Comparison of ENCODE assay signal across 11 mouse cellular contexts in the genomic region with DNA sequence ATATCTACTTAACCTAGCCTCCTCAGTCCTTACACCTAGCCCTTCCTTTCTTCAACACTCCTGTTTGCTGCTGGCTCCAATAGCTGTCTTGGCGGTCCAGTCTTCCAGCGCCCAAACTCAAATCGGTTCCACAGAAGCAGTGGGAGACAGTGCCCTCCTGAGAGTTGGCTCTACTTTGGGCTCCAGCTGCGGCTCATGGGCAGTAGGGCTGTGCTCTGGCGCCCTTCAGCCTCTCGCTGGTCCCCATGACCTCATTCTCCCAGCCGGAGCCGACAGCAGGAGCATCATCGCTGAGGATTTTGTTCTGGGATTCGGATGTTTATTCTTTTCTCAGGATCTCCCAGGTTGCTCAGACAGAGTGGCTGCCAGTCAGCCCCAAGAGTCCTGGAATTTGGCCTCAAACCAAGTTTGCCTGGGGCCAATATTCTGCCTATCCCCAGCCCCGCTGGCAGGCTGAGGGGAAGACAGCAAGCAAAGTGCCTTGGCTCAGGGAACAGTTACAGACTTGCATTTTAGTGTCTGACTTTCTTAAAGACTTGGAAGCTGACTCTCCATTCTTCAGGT.
DNase-seq lines count a peak whose midpoint lies in the region; ATAC-seq lines count a peak whose summit lies in the region.
"Had no signal": no experiment of that assay in that cellular context is flagged by ENCODE, and none has a peak within 500 bp of the region (broad histone marks: within the 10 kb centered on the region; RNA-seq: fewer than 3 reads in every experiment).

No protein-coding gene starts in this region.

- H3K27ac ChIP-seq in heart, embryonic 14.5 days (replicated peaks in 1 of 2; ENCODE audit: control insufficient read depth in 1 of 2, insufficient read depth in 1 of 2, low read depth in 2 of 2, low read length in 2 of 2): no peak overlapping the region
- no peak overlapping the region for H3K27ac ChIP-seq in heart, embryonic 12.5 days (ENCODE audit: poor library complexity, severe bottlenecking)
- no peak overlapping the region for H3K27ac ChIP-seq in midbrain, embryonic 14.5 days (replicated peaks; ENCODE audit: low read depth, low read length)
- H3K27ac ChIP-seq in midbrain, embryonic 10.5 days (replicated peaks): no peak overlapping the region
- no peak overlapping the region for H3K27ac ChIP-seq in midbrain, embryonic 16.5 days (ENCODE audit: low read length)
- no peak overlapping the region for H3K27ac ChIP-seq in kidney, embryonic 16.5 days (ENCODE audit: low read length)
- H3K27ac ChIP-seq: embryonic facial prominence, embryonic 15.5 days; heart, adult 2 months had no signal

- WGBS in heart, embryonic 14.5 days: 46% methylated on average over 11 of the region's 11 CpGs
- 47% methylated on average over 11 of the region's 11 CpGs for WGBS in heart, embryonic 12.5 days
- 47% methylated on average over 11 of the region's 11 CpGs for WGBS in midbrain, embryonic 14.5 days
- 66% methylated on average over 11 of the region's 11 CpGs for WGBS in midbrain, embryonic 10.5 days
- 45% methylated on average over 11 of the region's 11 CpGs for WGBS in midbrain, embryonic 16.5 days
- 61% methylated on average over 11 of the region's 11 CpGs for WGBS in kidney, embryonic 16.5 days

- peaks cover 5 to 6% of the 10 kb centered on the region in 2 experiments; a peak in 3 of 4 replicates for H3K4me1 ChIP-seq in heart, embryonic 14.5 days (ENCODE audit: control insufficient read depth in 2 of 2, insufficient read depth in 2 of 2, low read length in 2 of 2)
- no peaks in the 10 kb centered on the region; the same call in 1 of the 2 replicates for H3K4me1 ChIP-seq in heart, embryonic 12.5 days (replicated peaks)
- H3K4me1 ChIP-seq in midbrain, embryonic 14.5 days (ENCODE audit: control insufficient read depth, insufficient read depth, low read length): no peaks in the 10 kb centered on the region
- H3K4me1 ChIP-seq in midbrain, embryonic 10.5 days: peaks cover 27% of the 10 kb centered on the region
- peaks cover 2% of the 10 kb centered on the region; the same call in 1 of the 2 replicates for H3K4me1 ChIP-seq in midbrain, embryonic 16.5 days (ENCODE audit: control insufficient read depth, insufficient read depth, low read length)
- H3K4me1 ChIP-seq in kidney, embryonic 16.5 days (ENCODE audit: insufficient read depth, low read length): no peaks in the 10 kb centered on the region

- peak overlapping the region; percentile 8; the same call in 1 of the 2 replicates for H3K4me2 ChIP-seq in heart, embryonic 14.5 days (ENCODE audit: low read length)
- no peak overlapping the region for H3K4me2 ChIP-seq in heart, embryonic 12.5 days
- H3K4me2 ChIP-seq in midbrain, embryonic 14.5 days (ENCODE audit: low read length): no peak overlapping the region
- 0 out of 2 replicates have a peak overlapping the region, but pooled peaks have one; percentile 2 for H3K4me2 ChIP-seq in midbrain, embryonic 16.5 days (ENCODE audit: low read length)
- H3K4me2 ChIP-seq in kidney, embryonic 16.5 days (replicated peaks; ENCODE audit: low read depth, low read length): no peak overlapping the region
- H3K4me2 ChIP-seq: embryonic facial prominence, embryonic 15.5 days had no signal

- ATAC-seq in heart, embryonic 14.5 days (ENCODE audit: insufficient number of reproducible peaks, insufficient read depth, low FRiP score, low read depth): no peak
- no peak for ATAC-seq in heart, embryonic 12.5 days (ENCODE audit: insufficient number of reproducible peaks, low FRiP score)
- no peak for ATAC-seq in midbrain, embryonic 14.5 days (ENCODE audit: low FRiP score, low TSS enrichment)
- peak; percentile 62 for ATAC-seq in cerebellum, adult (ENCODE audit: insufficient number of reproducible peaks, low FRiP score, low TSS enrichment)
- ATAC-seq in midbrain, embryonic 16.5 days: peak; percentile 67
- ATAC-seq in kidney, embryonic 16.5 days (ENCODE audit: low FRiP score, low TSS enrichment): no peak

- no peaks in the 10 kb centered on the region for H3K27me3 ChIP-seq in heart, embryonic 14.5 days (ENCODE audit: control insufficient read depth, insufficient read depth, low read length)
- H3K27me3 ChIP-seq in heart, embryonic 12.5 days (replicated peaks): peaks cover 13% of the 10 kb centered on the region; the same call in 1 of the 2 replicates
- H3K27me3 ChIP-seq in midbrain, embryonic 14.5 days (ENCODE audit: control insufficient read depth, insufficient read depth, low read length): peaks cover 27% of the 10 kb centered on the region; the same call in 1 of the 2 replicates
- H3K27me3 ChIP-seq in midbrain, embryonic 10.5 days (ENCODE audit: low read depth, poor library complexity, severe bottlenecking): peaks cover 99% of the 10 kb centered on the region
- H3K27me3 ChIP-seq in midbrain, embryonic 16.5 days (ENCODE audit: control insufficient read depth, insufficient read depth, low read depth, low read length): peaks cover 12% of the 10 kb centered on the region
- H3K27me3 ChIP-seq in kidney, embryonic 16.5 days (ENCODE audit: insufficient read depth, low read length): no peaks in the 10 kb centered on the region
- H3K27me3 ChIP-seq: embryonic facial prominence, embryonic 15.5 days had no signal

- DNase-seq in midbrain, embryonic 14.5 days: peak; percentile 65
- DNase-seq in midbrain, embryonic 10.5 days (ENCODE audit: low spot score): no peak
- no peak for DNase-seq in T-cell, adult 2 months (ENCODE audit: low spot score)

- no peaks in the 10 kb centered on the region for H3K9me3 ChIP-seq in heart, embryonic 14.5 days (ENCODE audit: control insufficient read depth, low read length)
- no peaks in the 10 kb centered on the region for H3K9me3 ChIP-seq in heart, embryonic 12.5 days (replicated peaks)
- H3K9me3 ChIP-seq in midbrain, embryonic 14.5 days (ENCODE audit: control insufficient read depth, low read length): no peaks in the 10 kb centered on the region
- H3K9me3 ChIP-seq in midbrain, embryonic 10.5 days (replicated peaks): no peaks in the 10 kb centered on the region
- no peaks in the 10 kb centered on the region for H3K9me3 ChIP-seq in midbrain, embryonic 16.5 days (replicated peaks; ENCODE audit: control insufficient read depth, low read length, poor library complexity, severe bottlenecking)
- H3K9me3 ChIP-seq in kidney, embryonic 16.5 days (ENCODE audit: low read length): no peaks in the 10 kb centered on the region
- H3K9me3 ChIP-seq: embryonic facial prominence, embryonic 15.5 days; G1E had no signal

- no peak overlapping the region for H3K4me3 ChIP-seq in heart, embryonic 14.5 days (ENCODE audit: control insufficient read depth in 1 of 2, insufficient read depth in 1 of 2, low read depth in 1 of 2, low read length in 2 of 2)
- no peak overlapping the region for H3K4me3 ChIP-seq in heart, embryonic 12.5 days
- H3K4me3 ChIP-seq in midbrain, embryonic 14.5 days (replicated peaks; ENCODE audit: low read depth, low read length): no peak overlapping the region
- no peak overlapping the region for H3K4me3 ChIP-seq in midbrain, embryonic 10.5 days
- H3K4me3 ChIP-seq in midbrain, embryonic 16.5 days (ENCODE audit: low read depth, low read length): no peak overlapping the region
- no peak overlapping the region for H3K4me3 ChIP-seq in kidney, embryonic 16.5 days (ENCODE audit: low read length)
- H3K4me3 ChIP-seq: embryonic facial prominence, embryonic 15.5 days; heart, adult 2 months had no signal

- no peaks in the 10 kb centered on the region for H3K36me3 ChIP-seq in heart, embryonic 14.5 days (ENCODE audit: control insufficient read depth, insufficient read depth, low read length)
- no peaks in the 10 kb centered on the region for H3K36me3 ChIP-seq in heart, embryonic 12.5 days
- H3K36me3 ChIP-seq in midbrain, embryonic 14.5 days (ENCODE audit: control insufficient read depth, insufficient read depth, low read length): no peaks in the 10 kb centered on the region
- no peaks in the 10 kb centered on the region for H3K36me3 ChIP-seq in midbrain, embryonic 10.5 days
- no peaks in the 10 kb centered on the region for H3K36me3 ChIP-seq in midbrain, embryonic 16.5 days (ENCODE audit: control insufficient read depth, insufficient read depth, low read length)
- H3K36me3 ChIP-seq in kidney, embryonic 16.5 days (ENCODE audit: insufficient read depth, low read length): no peaks in the 10 kb centered on the region
- H3K36me3 ChIP-seq: embryonic facial prominence, embryonic 15.5 days; G1E had no signal

- no peak overlapping the region for H3K9ac ChIP-seq in heart, embryonic 14.5 days (ENCODE audit: low read length)
- H3K9ac ChIP-seq in heart, embryonic 12.5 days: no peak overlapping the region
- H3K9ac ChIP-seq in midbrain, embryonic 14.5 days (replicated peaks; ENCODE audit: low read length): no peak overlapping the region
- H3K9ac ChIP-seq in midbrain, embryonic 16.5 days (ENCODE audit: low read depth, low read length): no peak overlapping the region
- no peak overlapping the region for H3K9ac ChIP-seq in kidney, embryonic 16.5 days (replicated peaks; ENCODE audit: low read length)
- H3K9ac ChIP-seq: embryonic facial prominence, embryonic 15.5 days had no signal

Comparison
In these comparisons a context has a peak if more than half of its experiments do, and no peak if none do; other contexts are left out.
1. ATAC-seq: peak in cerebellum, adult (single experiment) and midbrain, embryonic 16.5 days (single experiment); none in heart, embryonic 14.5 days (single experiment), heart, embryonic 12.5 days (single experiment), midbrain, embryonic 14.5 days (single experiment) and kidney, embryonic 16.5 days (single experiment).
2. H3K4me2 ChIP-seq: peak in heart, embryonic 14.5 days (single experiment) and midbrain, embryonic 16.5 days (single experiment); none in heart, embryonic 12.5 days (single experiment), midbrain, embryonic 14.5 days (single experiment) and kidney, embryonic 16.5 days (single experiment).